Mouse (Mus musculus): ENCODE measurements at regions not wholly inside any gene's neighbourhood (a gene's known extent, or its start where the extent isn't known, plus 50 kb on each side); places are given as distances from the start of the nearest gene placed in this dataset.

DNA sequence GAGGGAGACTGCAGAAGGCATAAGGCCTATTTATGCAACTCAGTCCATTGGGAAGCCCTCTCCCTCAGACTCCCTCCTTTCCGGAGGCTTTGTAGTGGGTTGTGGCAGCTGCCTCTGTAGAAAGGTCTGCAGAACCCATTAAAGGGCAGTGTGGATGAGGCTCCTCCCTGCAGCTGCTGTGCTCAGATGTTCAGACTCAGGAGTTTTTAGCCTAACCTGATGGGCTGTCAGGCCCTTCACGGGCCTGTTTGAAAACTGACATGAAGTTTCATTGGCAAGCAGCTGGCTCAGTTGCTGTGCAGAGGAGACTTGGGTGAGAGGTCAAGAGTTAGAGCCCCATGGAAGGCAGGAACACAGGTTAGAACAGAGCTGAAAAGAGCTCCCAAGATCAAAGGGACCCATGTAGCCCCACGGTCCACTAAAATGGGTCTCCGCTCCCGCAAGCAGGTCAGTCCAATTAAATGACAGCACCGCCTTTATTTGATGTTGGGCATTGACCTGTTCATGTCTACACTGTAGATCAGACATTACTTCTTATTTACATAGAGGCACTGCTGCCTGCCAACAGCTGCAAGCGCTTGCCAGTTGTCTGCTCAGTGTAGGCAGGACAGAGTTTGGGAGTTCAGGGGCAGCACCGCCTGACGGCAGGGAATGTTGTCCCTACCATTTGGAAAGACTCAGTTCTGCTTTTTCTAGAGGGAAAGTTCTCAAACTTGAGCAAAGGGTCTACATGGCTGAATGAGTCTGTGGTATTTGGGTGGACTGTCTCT, 53.8 kb upstream of the Usp46 start:
- no peak for DNase-seq (ENCODE audit: low read depth, low spot score)

DNA sequence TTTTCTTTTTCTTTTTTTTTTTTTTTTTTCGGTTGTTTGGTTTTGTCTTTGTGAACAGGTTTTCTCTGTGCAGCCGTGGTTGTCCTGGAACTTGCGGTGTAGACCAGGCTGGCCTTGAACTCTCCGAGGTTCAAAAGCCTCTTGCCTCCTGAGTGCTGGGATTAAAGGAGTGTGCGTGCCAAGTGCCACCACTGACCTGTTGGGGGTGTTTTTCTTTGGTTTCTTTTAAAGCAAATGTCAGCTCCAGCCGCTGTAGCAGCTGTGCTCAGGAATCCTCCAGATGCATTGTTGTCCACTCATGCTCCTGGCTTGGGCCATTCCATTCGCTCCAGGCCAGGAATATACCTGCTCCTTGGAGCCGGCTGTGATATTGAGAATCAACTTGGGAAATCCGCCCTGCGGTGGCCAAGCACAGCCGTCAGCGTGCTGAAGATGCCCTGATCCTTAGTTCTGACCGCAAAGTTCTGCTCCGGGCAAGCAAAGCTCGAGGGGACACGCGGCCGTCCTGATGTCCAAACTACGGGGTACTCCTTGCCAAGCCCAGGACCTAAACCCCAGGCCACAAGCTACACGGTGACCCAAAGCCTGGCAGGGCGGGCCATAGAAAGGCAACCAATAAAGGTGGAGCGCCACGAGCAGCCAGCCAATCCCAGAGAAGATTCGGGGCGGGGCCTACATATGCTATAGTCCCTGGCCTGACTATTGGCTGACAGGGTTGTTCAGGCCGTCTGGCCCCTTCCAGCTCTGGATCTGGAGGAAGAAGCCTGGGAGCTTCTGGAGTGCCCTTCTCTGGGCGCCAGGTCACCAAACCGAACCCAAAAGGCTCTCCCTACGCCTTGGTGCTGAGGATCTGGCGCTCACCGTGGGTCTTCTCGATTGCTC, 58.0 kb upstream of the Usp46 start:
- peak; percentile 83 for DNase-seq (ENCODE audit: low read depth, low spot score)

DNA sequence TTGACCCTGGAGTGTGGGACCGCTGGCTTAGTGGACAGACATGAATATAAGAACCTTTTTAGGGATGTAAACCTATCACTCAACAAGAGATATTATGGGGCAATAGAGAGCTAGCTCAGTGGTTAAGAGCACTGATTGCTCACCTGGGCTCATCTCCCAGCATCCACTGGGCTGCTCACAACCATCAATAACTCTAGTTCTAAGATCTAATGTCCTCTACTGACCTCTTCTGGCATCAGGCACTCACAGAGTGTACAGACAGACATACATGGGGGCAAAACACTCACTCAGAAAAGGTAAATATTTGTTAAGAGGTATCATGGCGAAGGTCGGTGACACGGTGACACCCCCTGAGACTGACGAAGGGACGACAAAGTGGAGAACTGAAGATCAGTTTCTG, 59.3 kb upstream of the Usp46 start:
- DNase-seq (ENCODE audit: low read depth, low spot score), result peak; percentile 8

DNA sequence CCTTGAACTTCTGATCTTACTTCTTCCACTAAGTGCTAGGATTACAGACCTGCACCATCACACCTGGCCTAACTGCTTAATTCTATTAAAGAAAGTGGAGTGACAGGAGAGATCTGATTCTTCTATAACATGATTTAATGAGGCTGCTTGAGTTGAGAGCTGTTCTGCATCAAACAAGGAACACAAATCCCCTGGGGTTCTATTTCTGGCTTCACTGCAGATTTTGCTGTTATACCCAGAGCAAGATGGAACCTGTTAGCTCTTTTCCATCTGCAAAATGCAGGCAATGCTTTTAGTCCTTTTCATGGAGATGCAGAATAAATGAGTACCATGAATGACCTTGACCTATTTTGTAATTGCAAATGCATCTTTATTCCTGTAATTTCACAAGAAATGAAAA, 61.4 kb upstream of the Usp46 start:
- no peak for DNase-seq (ENCODE audit: low read depth, low spot score)

DNA sequence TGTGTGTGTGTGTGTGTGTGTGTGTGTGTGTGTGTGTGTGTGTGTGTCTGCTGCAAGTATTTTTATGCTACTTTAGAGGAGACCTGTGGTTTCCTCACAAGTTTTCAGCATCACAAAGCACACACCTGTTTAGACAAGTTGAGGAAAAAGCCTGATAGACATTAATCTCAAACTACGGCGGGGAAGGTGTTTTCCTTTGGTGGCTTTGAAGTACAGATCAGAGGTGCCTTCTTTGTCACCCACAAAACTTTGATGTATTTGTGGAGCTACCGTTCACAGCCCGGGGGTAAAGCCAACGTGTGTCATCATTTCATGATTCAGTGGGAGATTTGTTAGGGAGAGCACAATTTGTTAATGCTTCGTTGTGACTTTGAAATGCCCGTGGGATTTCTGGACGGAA, 62.4 kb upstream of the Rasl11b start:
- no peak for DNase-seq (ENCODE audit: low read depth, low spot score)

DNA sequence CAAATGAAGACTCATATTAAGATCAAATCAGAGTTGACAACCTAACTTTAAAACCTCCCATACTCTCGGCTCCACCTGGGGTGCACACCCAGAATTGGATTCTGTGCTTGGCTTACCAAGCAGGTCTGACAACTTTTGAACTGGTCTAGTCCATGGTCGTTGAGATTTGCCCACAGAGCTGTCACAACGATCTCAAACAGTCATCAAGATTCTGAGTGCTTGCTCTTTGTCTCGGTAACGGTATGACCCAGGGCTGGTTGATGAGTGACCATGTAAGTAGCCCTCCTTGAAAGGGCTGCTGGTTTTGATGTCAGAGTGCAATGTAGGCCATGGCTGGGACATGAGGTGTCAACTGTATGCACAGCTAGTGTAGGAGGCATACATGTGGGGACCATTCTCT, 58.7 kb upstream of the Rasl11b start:
- DNase-seq (ENCODE audit: low read depth, low spot score), result no peak

DNA sequence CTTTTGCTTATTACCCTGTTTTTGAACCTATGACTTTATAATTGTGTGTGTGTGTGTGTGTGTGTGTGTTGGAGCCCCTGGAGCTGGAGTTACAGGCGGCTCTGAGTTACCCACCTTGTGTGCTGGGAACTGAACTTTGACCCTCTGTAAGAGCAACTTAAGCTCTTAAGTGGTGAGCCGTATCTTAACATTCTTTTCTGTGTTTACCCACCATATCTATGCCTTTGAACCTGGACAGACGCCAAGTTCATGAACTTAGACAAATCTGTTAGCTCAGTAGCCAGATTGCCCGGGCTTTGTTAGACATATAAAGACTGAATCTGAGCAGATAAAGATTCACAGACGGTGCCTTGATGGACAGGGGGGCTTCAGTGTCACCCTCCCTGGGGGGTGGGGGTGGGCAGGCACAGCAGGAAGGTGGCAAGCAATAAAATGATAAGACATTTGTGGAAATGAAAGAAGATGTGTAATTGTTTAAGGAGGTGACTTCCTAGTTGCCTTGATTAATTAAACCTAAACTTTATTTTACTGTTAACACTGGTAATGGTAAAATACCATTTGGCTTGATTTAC, 58.1 kb upstream of the Rasl11b start:
- DNase-seq (ENCODE audit: low read depth, low spot score), result no peak

DNA sequence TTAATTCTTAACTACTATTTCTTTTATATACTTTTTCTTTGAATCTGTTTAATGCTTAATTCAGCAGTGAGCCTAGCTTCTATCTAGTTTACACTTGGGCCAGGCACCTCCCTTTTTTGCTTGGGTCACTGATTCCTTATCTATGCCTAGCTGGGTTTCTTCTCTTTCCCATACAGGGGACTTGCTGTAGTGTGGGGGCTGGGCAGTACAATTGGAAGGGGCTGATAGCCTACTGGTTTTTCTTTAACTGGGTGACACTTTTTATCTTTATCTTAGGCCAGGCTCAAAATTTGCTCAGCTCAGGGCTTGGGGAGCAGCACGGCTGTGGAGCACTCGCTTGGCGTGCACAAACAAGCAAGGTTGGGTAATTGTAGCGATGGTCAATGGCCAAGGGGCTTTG, 51.1 kb upstream of the Rasl11b start:
- no peak for DNase-seq (ENCODE audit: low read depth, low spot score)

DNA sequence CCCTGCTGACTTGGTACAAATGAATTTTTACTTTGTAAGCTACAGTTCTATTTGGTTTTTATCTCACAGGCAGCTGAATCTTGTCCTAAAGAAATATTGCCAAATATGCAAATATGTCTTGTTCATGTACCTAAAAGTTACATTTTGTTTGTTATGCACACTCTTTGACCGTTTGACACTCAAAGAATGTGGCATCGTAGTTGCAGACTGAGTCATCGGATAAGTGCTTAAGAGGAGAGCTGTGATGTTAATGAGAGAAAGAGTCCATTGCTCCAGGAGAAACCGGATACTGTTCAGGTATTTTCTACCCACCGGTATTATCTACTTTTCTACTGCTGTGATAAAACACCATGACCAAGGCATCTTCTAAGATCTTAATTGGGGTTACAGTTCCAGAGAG, 50.3 kb upstream of the Rasl11b start:
- DNase-seq (ENCODE audit: low read depth, low spot score), result no peak
